Mouse (Mus musculus) spleen, embryonic (tissue): ENCODE data around the gene Krt87.

Experiments
- CTCF ChIA-PET: fragments of 350-600 bp; sonication (Branson Sonifier 250); formaldehyde crosslinking; loops from one replicate; lab custom pipeline; 2022; lab: Charles Lee

Krt87 gene

DNA sequence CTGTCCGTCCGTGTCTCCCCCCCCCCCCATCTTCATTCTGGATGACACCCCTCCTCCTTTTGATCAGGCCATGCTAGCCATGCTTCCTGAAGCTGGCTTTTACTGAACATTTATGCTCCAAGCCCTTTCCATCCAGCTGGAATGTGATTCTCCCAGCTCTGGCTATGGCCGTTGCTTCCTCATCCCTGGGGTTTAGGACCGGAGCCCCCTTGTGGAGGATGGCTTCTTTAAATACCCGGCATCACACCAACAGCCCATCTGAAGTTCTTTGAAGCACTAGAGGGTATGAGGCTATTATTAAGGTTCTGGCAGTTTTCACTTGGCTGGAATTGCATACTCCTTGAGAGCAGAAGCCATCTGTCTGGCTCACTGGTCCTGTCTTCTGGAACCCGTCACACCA lies 17.7 kb downstream of the Krt87 start:
- CTCF ChIA-PET, result no interaction called here

DNA sequence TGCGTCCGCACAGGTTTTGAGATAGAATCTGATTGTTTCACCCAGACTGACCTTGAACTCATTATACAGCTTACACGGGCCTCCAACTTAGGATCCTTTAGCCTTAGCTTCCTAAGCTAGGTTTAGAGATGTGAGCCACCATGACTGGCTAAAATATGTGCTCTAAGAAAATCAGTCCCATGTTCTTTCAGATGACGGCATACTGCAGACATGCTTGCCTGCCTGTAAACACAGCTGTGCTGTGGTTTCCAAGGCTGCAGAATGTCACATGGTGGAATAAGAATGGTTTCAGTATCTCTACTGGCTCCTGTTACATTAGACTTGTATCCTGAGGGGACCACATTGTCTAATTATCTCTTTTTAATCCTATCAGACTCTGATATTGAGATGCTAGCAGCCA lies 19.7 kb downstream of the Krt87 start:
- CTCF ChIA-PET, result no interaction called here

DNA sequence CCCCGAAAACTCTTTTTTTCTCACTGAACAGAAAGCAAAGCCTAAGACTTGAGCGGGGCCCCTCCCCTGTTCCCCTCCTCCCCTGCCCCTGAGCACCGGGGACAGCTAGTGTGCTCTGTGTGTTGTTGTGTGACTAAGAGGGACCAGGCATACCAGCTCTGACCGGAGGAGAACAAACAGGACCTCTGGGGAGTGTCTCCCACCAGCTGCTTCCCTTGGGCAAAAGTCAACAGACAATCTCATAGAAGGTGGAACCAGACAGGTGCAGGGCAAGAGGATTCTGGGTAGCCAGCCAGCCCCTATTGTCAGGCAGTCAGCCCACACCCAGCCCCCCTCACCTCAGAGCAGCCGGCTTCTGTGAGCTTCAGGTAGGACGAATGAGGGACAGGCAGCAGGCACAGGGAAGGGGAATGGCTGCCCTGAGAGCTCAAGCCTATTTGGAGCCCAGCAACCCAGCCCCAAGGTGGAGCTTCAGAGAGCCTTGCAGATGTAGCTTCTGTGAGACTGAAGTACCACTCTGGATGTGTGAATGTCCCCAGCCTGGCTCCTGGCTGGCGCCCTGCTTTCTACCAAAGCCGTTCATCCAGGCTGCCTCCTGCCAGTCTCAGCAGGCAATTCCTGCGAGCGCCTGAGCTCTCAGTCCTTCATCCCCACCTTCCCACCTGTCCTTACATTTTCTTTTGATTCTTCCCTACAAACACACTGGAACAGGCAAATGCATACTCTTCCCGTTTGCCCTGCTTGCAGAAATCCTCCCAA lies 23.6 kb downstream of the Krt87 start:
- CTCF ChIA-PET, result no interaction called here

- CTCF ChIA-PET, result no interaction called here
Measured at GRCm38 (mm10) chr15:101413916-101414635, 24.5 kb downstream of the Krt87 start.

DNA sequence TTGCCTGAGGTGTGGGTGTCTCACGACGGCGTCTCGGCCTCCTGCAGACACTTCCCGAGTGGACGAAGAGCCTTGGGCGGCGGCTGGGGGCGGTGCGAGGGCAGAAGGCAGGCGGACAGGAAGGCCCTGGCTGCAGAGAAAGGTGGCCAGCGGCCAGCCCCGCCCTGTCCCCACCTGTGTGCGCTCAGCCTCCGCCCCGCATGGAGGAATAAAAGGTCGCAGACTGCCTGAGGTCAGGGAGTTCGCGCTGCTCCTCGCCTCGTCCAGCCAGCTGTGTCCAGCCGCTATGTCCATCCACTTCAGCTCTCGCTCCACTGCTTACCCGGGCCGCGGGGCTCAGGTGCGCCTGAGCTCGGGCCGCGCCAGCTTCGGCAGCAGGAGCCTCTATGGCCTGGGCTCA lies 26.4 kb downstream of the Krt87 start:
- CTCF ChIA-PET, result no interaction called here

GRCm38 (mm10) chr15:101410775-101411174 lies 27.8 kb downstream of the Krt87 start, which contains the start of gene Krt7:
TSS of gene Krt7 (plus strand) at chr15:101411043.
- CTCF ChIA-PET, result interaction anchor here (0.6 kb wide), 1 partner anchor 411 kb away, joined by 4 read pairs; no protein-coding TSS in a partner anchor

DNA sequence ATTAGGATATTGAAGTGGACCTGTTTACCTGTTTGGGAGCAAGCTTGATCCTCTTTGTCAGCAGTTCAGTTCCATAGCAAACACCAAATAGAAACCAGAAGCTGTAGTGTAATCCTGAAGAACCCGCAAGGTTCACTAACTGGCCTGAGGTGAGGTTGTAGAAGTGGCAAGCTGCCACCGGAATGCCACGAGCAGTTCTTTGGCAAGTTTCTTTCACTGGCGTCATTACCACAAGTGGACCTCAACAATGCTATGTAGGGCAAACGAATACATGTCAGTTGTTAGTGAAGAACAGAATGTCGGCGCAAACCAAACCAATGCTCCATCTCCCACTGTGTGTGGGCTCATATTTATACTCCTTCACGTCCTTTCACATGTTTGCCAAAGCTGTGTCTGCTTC lies 40.3 kb downstream of the Krt87 start:
- CTCF ChIA-PET, result no interaction called here

DNA sequence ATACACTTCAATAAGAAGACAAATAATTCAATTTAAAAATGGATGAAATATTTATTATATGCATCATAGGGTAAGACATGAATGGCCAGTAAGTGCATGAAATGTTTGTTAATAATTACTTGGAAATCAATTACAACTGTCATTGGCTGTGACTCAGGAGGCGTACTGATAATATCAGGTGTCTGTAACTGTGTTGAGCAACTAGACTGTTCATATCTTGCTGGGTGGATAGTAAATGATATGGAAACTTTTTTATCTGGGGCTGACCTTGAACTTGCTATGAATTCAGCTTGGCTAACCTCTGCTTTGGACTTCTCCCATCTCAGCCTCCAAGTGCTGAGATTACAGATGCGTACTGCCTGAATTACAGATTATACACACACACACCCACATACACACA lies 40.9 kb downstream of the Krt87 start:
- CTCF ChIA-PET, result no interaction called here

DNA sequence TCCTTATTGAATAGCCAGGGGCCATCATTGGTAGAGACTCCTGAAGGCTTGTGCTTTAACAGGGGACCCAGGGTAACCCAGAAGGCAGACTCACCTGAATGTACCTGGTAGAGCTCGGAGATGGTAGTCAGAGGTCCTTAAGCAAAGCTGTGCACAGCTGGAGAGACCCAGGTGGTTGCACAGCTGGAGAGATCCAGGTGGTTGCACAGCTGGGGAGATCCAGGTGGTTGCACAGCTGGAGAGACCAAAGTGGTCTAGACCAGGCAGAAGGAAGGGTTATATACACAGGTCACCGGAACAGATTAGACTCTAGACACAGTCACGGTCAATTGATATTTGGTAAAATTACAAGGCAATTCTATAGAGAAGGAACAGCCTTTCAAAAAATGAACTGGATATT lies 41.7 kb downstream of the Krt87 start:
- CTCF ChIA-PET, result no interaction called here

GRCm38 (mm10) chr15:101396466-101396865 lies 42.1 kb downstream of the Krt87 start:
- CTCF ChIA-PET, result no interaction called here

GRCm38 (mm10) chr15:101394908-101395307 lies 43.7 kb downstream of the Krt87 start:
- CTCF ChIA-PET, result no interaction called here

- CTCF ChIA-PET, result no interaction called here
Measured at GRCm38 (mm10) chr15:101392251-101392650, 46.4 kb downstream of the Krt87 start.

GRCm38 (mm10) chr15:101390203-101390602 lies 48.4 kb downstream of the Krt87 start:
- CTCF ChIA-PET, result interaction anchor here (1.1 kb wide), 1 partner anchor 15 kb away, joined by 3 read pairs; no protein-coding TSS in a partner anchor

GRCm38 (mm10) chr15:101388034-101388541 lies 50.5 kb downstream of the Krt87 start:
- CTCF ChIA-PET, result no interaction called here

DNA sequence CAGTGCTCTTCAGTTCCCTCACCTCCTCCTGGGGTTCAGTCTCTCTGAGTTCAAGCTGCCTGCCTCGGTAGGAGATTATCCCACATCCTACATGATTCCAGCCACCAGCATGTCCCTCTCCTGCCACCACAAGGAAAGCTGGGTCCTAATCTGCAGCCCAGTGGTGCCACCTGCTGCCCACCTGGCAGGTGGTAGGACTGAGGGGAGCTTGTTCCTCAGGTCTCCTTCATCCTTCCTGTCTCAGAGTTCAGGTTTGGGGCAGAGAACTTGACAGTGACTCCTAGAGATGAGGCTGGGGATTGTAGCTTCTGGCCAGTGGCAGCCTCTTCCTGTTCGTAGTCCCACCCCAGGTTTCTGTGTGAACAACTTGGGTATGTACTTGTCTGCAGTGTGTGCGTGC lies 51.4 kb downstream of the Krt87 start:
- CTCF ChIA-PET, result interaction anchor here (0.5 to 0.7 kb wide), 2 partner anchors 15 to 99 kb away, joined by 11 to 12 read pairs; no protein-coding TSS in a partner anchor

GRCm38 (mm10) chr15:101385064-101385463 lies 53.5 kb downstream of the Krt87 start:
- CTCF ChIA-PET, result no interaction called here

- CTCF ChIA-PET, result no interaction called here
Measured at GRCm38 (mm10) chr15:101384610-101385009, 54.0 kb downstream of the Krt87 start.

GRCm38 (mm10) chr15:101382811-101383210 lies 55.8 kb downstream of the Krt87 start:
- CTCF ChIA-PET, result no interaction called here

GRCm38 (mm10) chr15:101381758-101382157 lies 56.8 kb downstream of the Krt87 start:
- CTCF ChIA-PET, result no interaction called here
